Mouse (Mus musculus) bone marrow macrophage, adult 2 months (primary cell): Measurements from ENCODE around the gene Pdia4.
"Not testable (repeated sequence)": the region's sequence is repeated elsewhere in the genome, so short reads cannot be mapped to it uniquely, and the experiment has no call there.

Experiments used
- CTCF ChIP-seq: IDR thresholded peaks from 2 replicates; pipeline ENCODE4 v1.5.1; 2012; ENCODE audit warnings: low read depth, mild to moderate bottlenecking, low read length, moderate library complexity
- POLR2A ChIP-seq: IDR thresholded peaks from 2 replicates; pipeline ENCODE4 v1.6.1; 2012; ENCODE audit warnings: mild to moderate bottlenecking, low read depth, low read length, borderline replicate concordance

GRCm38 (mm10) chr6:47768520-47768919 lies 44.7 kb downstream of the Pdia4 start:
- not testable (repeated sequence) for TF ChIP-seq POLR2A, CTCF
